Mouse (Mus musculus) megakaryocyte, embryonic 14.5 days (primary cell): Measurements from ENCODE around the gene Hivep3. TPM values are rescaled to one million over a fixed set of nuclear protein-coding genes. Genes with fewer than 3 reads are reported as not detected.

Experiments used
- H3K27me3 ChIP-seq: replicated peaks from 2 replicates; pipeline ENCODE3; 2012; ENCODE audit warnings: inconsistent platforms
- H3K36me3 ChIP-seq: replicated peaks from 2 replicates; pipeline ENCODE3; 2012; ENCODE audit warnings: low read length, inconsistent platforms, mixed read lengths
- H3K4me1 ChIP-seq: 2 replicates; pipeline ENCODE4 v1.6.1; 2012; ENCODE audit warnings: inconsistent platforms
- H3K4me3 ChIP-seq: replicated peaks from 2 replicates; pipeline ENCODE3; 2012; ENCODE audit warnings: moderate library complexity, mild to moderate bottlenecking, inconsistent platforms
- H3K9me3 ChIP-seq: 2 replicates; pipeline ENCODE4 v1.6.1; 2012; ENCODE audit warnings: inconsistent platforms
- FLI1 ChIP-seq: IDR thresholded peaks from 2 replicates; pipeline ENCODE4 v1.6.1; 2012; ENCODE audit warnings: low read length, inconsistent platforms, mixed read lengths
- GATA1 ChIP-seq: IDR thresholded peaks from 3 replicates; pipeline ENCODE4 v1.6.1; 2012; ENCODE audit warnings: mixed read lengths, low read length, inconsistent platforms, borderline replicate concordance
- polyA plus RNA-seq: library from polyadenylated mRNA; stranded (reverse); fragments of >175 nt; gene quantifications from 2 replicates; pipeline ENCODE4 v1.2.3, GENCODE M21; 2012; ENCODE audit warnings: low replicate concordance; ENCODE audit not compliant: insufficient read depth

Gene Hivep3
- polyA plus RNA-seq, 1 experiment = 10.4 TPM

DNA sequence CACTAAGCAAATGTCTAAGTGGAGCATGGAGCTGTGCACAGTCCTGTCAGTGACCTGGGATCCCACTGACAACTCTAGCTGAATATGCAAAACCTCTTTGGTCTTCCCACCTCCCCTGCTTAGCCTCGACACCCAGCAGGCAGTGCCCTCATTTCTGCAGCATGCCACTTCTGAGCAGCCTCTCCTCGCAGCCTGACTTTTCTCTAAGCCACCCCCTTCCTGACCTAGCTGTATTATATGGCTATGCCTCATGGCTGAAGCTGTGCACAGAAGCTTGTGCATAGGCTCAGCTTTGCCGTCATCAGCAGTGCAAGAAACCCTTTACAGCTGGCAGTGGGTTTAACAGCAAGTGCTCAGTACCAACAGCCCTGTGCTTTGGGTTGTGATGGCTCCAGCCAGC, 163.0 kb downstream of the Hivep3 start:
- no peaks in the 10 kb centered on the region for H3K36me3 ChIP-seq
- peaks cover 71% of the 10 kb centered on the region for H3K4me1 ChIP-seq
- H3K9me3 ChIP-seq = no peaks in the 10 kb centered on the region
- H3K4me3 ChIP-seq = peak overlapping the region; percentile 3
- no peaks in the 10 kb centered on the region for H3K27me3 ChIP-seq
- TF ChIP-seq GATA1 (no peak), FLI1 (no peak)

DNA sequence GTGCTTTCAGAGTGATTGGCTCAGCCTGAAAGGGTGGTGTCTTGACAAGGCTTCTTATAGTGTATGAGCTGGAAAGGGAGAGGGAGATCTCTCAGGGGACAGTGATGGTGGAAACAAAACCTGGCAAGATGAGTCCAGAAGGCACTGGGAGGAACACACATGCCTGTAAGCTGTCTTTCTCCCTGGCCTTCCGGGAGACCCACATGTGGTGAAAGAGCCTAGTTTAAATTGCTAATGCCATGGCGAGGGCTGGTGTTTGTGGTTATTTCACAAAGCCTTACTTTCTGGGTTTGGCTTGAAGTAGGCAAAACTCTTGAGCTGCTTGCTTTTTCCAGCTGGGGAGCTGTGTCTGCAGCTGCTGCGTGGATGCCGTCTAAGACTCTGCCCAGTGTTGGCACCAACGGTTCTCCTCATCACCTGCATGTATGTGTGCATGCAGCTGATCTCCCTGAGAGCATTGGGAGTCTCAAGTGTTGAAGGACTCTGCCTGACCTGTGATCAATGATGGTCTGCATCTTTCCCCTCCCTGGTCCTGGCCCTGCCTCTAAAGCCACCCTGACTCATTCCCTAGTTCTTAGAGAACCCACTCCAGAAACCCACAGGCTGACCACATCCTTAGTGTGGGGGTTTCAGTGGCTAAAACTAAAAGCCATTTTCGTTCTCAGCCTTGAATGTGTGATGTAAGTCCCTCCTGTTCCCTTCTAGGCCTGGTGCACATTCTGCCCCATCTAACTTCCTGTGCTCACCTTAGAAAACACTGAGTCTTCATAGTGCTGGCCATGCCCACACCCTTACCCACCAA, 163.7 kb downstream of the Hivep3 start:
- peak overlapping the region; percentile 38 for H3K4me3 ChIP-seq
- no peak for TF ChIP-seq FLI1
- no peak for TF ChIP-seq GATA1
- H3K9me3 ChIP-seq = no peaks in the 10 kb centered on the region
- H3K4me1 ChIP-seq = peaks cover 76% of the 10 kb centered on the region
- H3K27me3 ChIP-seq = no peaks in the 10 kb centered on the region
- no peaks in the 10 kb centered on the region for H3K36me3 ChIP-seq

DNA sequence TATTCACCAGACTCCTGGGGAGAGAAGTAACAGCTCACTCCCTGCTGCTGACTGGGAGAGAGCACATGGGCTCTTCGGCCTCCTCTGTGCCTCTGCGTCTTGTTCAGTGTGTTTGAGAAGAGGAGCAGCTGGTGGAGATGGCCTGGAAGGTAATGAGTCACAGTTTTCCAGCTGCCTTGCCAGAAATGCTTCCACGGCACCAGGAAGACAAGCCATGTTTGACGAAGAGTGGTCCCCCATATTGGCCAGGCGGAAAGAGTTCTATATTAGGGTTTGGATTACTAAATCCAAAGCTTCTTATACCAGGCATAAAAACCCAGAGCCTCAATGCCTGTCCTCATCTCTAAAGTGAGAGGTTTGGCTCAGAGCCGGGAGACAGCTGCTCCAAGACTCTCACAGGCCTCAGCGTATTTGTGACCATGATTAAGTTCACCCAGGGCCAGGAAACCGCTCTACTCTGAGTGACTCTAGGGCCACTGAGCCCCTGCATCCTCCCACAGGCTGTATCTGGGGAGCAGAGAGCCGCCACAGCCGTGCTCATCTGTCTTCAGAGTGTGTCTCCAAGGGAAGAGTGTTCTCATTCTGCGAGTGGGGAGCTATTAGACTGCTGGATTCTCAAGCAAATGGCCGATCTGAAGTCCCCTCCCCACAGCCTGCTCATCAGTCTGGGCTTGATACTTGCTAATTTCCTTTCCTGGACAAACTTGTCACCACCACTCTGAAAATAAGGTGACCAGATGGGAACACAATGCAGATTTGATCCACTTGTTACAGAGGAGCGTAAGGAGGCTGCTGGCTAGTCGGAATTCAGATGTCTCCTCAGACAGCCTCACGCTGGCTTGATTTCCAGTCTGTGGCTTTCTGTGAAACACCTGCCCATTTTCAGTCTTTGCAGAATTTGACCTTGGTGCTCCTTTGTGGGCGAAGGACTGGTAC, 168.2 kb downstream of the Hivep3 start:
- peaks cover 59% of the 10 kb centered on the region for H3K4me1 ChIP-seq
- TF ChIP-seq GATA1 (no peak), FLI1 (no peak)
- H3K9me3 ChIP-seq = no peaks in the 10 kb centered on the region
- peaks cover 7% of the 10 kb centered on the region for H3K27me3 ChIP-seq
- no peaks in the 10 kb centered on the region for H3K36me3 ChIP-seq
- no peak overlapping the region for H3K4me3 ChIP-seq

DNA sequence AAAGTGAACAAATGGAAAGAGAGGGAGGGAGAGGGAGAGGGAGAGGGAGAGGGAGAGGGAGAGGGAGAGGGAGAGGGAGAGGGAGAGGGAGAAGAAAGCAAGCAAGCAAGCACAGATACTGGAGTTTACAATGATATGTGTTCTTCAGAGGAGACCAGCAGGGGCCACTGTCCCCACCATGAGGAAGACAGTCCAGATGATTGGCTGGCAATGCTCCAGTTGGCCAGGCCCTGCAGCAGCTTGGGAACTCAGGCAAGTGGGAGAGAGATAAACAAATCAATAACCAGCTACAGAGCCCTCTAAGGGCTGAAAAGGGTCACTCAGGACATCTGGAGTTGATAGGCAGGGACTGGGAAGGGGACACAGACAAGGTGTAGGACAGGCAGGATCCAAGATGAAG, 169.7 kb downstream of the Hivep3 start:
- Histone ChIP-seq H3K4me3 (no peak overlapping the region), H3K9me3 (no peaks in the 10 kb centered on the region), H3K27me3 (peaks cover 7% of the 10 kb centered on the region), H3K36me3 (no peaks in the 10 kb centered on the region), H3K4me1 (peaks cover 49% of the 10 kb centered on the region)
- no peak for TF ChIP-seq GATA1
- no peak for TF ChIP-seq FLI1

DNA sequence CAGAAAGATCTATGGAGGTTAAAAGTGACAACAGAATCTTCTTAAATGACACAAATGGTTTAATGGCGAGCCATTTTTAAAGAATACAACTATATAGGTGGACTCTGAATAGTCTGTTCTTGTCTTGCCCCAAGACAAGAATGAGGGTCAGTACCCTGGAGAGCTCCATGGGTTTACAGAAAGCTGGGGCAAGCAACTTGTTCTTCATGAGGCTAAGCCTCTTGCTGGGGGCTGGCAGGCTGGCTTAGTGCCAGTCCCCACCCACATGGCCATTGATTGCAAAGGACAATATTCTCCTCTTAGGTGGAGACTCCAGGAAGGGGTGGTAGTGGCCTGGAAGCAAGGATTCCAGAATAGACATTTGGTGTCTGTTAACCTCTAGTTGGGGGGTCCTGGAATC, 170.2 kb downstream of the Hivep3 start:
- H3K27me3 ChIP-seq = peaks cover 10% of the 10 kb centered on the region
- H3K4me1 ChIP-seq = peaks cover 47% of the 10 kb centered on the region
- no peaks in the 10 kb centered on the region for H3K36me3 ChIP-seq
- H3K9me3 ChIP-seq = no peaks in the 10 kb centered on the region
- H3K4me3 ChIP-seq = no peak overlapping the region
- TF ChIP-seq FLI1 (no peak), GATA1 (no peak)

DNA sequence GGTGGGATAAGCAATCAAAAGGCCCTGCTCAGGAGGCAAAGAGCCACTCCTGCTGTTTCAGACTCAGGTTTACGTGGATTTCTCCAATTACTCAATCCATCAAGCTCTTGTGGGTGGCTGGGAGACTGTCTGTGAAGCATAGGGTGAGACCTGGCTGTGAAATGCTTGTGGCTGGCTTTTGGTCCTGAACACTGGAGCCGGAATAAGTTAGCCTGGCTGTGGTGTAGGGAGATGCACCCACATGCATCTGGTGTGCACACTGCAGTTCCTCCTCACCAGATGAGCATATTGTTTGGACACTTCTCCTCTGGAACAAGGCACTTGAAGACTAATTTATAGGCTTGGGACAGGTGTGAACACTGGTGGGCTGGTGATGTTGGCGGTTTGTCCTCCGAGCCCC, 170.7 kb downstream of the Hivep3 start:
- H3K4me3 ChIP-seq = no peak overlapping the region
- H3K9me3 ChIP-seq = no peaks in the 10 kb centered on the region
- peaks cover 48% of the 10 kb centered on the region for H3K4me1 ChIP-seq
- H3K27me3 ChIP-seq = peaks cover 15% of the 10 kb centered on the region
- no peak for TF ChIP-seq GATA1
- no peak for TF ChIP-seq FLI1
- no peaks in the 10 kb centered on the region for H3K36me3 ChIP-seq

DNA sequence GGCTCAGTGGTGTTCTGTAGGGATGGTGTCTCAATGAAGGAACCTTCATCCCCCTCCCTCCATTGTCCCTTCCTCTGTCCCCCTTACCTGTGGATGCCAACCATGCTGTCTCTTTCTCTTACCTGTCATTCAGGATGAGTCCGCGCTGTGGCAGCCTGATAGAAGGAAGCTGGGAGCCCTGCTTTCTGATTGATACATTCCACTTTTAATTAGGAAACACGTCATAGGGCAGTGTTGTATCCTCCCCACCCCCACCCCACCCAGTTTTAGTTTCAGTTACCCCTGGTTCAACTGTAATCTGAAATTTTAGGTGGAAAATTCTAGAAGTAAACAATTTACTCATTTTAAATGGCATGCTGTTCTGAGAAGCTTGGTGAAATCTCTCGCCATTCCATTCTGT, 173.5 kb downstream of the Hivep3 start:
- peaks cover 60% of the 10 kb centered on the region for H3K4me1 ChIP-seq
- H3K27me3 ChIP-seq = peaks cover 15% of the 10 kb centered on the region
- TF ChIP-seq FLI1 (no peak), GATA1 (no peak)
- no peaks in the 10 kb centered on the region for H3K9me3 ChIP-seq
- no peaks in the 10 kb centered on the region for H3K36me3 ChIP-seq
- H3K4me3 ChIP-seq = no peak overlapping the region

DNA sequence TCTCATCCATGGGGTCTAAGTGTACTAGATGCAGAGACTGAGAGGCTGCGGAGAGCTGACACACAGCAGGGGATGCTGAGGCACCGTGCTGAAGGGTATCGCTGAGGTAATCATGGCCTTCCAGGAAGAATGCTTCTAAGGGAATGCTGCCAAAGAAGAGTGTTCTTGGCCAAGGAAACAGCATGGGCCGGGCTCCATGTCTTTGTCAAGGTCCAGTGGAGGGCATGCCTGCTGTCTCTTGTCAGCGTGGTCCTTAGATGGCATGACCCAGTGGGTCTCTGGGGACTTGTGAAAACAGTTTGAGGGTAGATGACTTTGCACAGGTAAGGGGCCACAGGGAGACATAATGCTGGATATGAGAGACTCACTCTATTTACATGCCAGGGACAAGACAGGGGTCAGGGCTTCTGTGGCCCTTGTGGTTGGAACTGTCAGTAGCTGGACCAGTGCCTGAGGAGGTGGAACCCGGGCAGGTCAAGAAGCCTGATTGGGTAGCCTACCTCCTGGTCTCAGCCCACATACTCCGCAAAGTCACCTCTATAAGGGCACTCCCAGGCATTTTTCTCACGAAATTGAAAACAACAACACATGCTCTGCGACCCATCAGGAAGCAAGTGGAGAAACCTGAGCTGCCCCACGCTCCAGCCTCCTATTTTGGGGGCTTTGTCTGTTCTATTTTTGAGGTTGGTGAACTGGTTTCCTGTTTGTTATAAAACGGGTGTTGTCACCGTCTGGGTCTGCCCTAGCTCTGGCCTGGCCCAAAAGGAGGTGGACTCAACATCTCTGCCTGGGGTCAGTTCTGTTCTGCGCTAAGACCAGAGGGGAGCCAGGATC, 177.7 kb downstream of the Hivep3 start:
- H3K4me1 ChIP-seq = peaks cover 78% of the 10 kb centered on the region
- no peak for TF ChIP-seq FLI1
- TF ChIP-seq GATA1 = no peak
- H3K27me3 ChIP-seq = peaks cover 12% of the 10 kb centered on the region
- H3K9me3 ChIP-seq = no peaks in the 10 kb centered on the region
- no peaks in the 10 kb centered on the region for H3K36me3 ChIP-seq
- H3K4me3 ChIP-seq = peak overlapping the region; percentile 85

DNA sequence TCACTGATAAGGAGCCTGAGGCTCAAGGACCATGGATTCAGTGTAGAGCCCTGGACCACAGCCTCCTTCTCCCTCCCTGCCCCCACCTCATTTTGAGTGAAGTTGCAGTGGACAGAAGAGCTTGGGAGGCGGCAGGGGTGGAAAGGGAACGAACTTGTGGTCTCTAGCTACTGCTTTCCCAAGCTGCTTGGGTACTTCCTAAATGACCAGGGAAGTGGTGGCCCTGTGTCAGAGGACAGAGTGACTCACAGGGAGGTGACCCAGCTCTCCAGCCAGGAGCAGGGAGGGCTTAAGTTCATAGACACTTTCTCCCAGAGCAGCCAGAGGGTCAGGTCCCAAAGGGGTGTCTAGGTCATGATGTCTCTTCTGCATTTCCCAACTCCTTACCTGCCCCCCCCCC, 178.6 kb downstream of the Hivep3 start:
- Histone ChIP-seq H3K36me3 (no peaks in the 10 kb centered on the region), H3K4me3 (peak overlapping the region; percentile 42), H3K4me1 (peaks cover 79% of the 10 kb centered on the region), H3K9me3 (no peaks in the 10 kb centered on the region), H3K27me3 (peaks cover 8% of the 10 kb centered on the region)
- TF ChIP-seq FLI1 (no peak), GATA1 (no peak)
